Mouse (Mus musculus) spleen, adult 12 weeks (tissue): ENCODE measurements around the gene Dus1l.
A peak's percentile ranks its signal among the peaks of the same experiment; 100 is the strongest.
"Not testable (repeated sequence)": the region's sequence is repeated elsewhere in the genome, so short reads cannot be mapped to it uniquely, and the experiment has no call there.

Experiments used
- DNase-seq: peaks from one replicate; pipeline ENCODE4 v3.0.0; 2022; ENCODE audit warnings: low spot score

The Dus1l gene

GRCm38 (mm10) chr11:120775774-120776469, 20.3 kb downstream of the Dus1l start:
- peak; percentile 79 for DNase-seq

- no peak for DNase-seq
Measured at GRCm38 (mm10) chr11:120773463-120774190, 22.6 kb downstream of the Dus1l start.

GRCm38 (mm10) chr11:120772749-120773148, 23.5 kb downstream of the Dus1l start:
- no peak for DNase-seq

- DNase-seq, result no peak
Measured at GRCm38 (mm10) chr11:120768206-120768605, 28.0 kb downstream of the Dus1l start.

GRCm38 (mm10) chr11:120767023-120767422, 29.2 kb downstream of the Dus1l start:
- DNase-seq, result not testable (repeated sequence)

GRCm38 (mm10) chr11:120763121-120763999, 32.8 kb downstream of the Dus1l start:
- not testable (repeated sequence) for DNase-seq

- not testable (repeated sequence) for DNase-seq
Measured at GRCm38 (mm10) chr11:120762672-120763041, 33.5 kb downstream of the Dus1l start, which contains the start of gene Hmga1b. TSS of gene Hmga1b (plus strand) at chr11:120762794.

- no peak for DNase-seq
Measured at GRCm38 (mm10) chr11:120761811-120762671, 34.2 kb downstream of the Dus1l start.

- no peak for DNase-seq
Measured at GRCm38 (mm10) chr11:120760236-120760635, 36.0 kb downstream of the Dus1l start.

GRCm38 (mm10) chr11:120751606-120752005, 44.6 kb downstream of the Dus1l start:
- DNase-seq, result no peak

- peak; percentile 11 for DNase-seq
Measured at GRCm38 (mm10) chr11:120749430-120749829, 46.8 kb downstream of the Dus1l start.

- DNase-seq, result no peak
Measured at GRCm38 (mm10) chr11:120747974-120748373, 48.2 kb downstream of the Dus1l start.

- DNase-seq, result no peak
Measured at GRCm38 (mm10) chr11:120744121-120744701, 52.0 kb downstream of the Dus1l start.

GRCm38 (mm10) chr11:120740981-120741380, 55.2 kb downstream of the Dus1l start:
- DNase-seq, result no peak
